Mouse (Mus musculus) CD4-positive, CD25-positive, alpha-beta regulatory T cell, adult 2 months (primary cell): Measurements from ENCODE around the gene Dusp7.

Source experiments
- DNase-seq: peaks from one replicate; pipeline ENCODE4 v3.0.0-alpha.2; 2012; ENCODE audit warnings: low read depth, low spot score

The Dusp7 gene

GRCm38 (mm10) chr9:106368112-106368717 lies at the start of gene Dusp7:
Gene Dusp7 (plus strand): TSS chr9:106368632.
- DNase-seq: peak; percentile 84

GRCm38 (mm10) chr9:106319095-106319494 lies 49.3 kb upstream of the Dusp7 start:
- no peak for DNase-seq

- DNase-seq: no peak
These were observed 45.9 kb upstream of the Dusp7 start for GRCm38 (mm10) chr9:106322497-106322896.

- DNase-seq: no peak
These were observed 42.2 kb upstream of the Dusp7 start for GRCm38 (mm10) chr9:106326241-106326640.

DNA sequence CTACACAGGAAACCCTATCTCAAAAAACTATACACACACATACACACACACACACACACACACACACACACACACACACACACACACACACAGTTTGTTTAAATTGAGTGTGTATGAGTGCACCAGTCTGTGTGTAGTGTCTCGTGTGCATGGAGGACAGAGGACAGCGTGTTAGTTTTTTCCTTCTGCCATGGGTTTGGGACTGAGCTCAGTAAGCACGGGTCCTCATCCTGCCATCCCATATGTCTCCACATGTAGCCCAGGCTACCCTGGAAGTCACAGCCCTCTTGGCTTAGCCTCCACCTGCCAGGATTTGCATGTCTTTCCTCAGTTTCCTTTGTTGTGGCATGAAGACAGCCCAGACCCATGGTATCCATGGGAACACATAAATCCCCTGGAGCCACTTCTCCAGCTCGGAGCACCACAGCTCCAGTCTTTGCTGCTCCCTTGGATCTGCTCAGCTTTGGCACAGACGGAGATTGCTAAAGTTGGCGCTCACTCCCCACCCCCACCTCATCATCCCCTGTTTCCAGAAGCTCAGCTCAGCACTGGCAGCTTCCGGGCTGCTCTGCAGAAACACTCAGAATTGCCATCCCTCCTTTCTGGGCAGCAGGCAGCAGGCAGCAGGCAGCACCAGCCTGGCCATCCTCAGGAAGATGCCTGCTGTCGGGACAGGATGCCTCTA lies 41.2 kb upstream of the Dusp7 start:
- DNase-seq: no peak

DNA sequence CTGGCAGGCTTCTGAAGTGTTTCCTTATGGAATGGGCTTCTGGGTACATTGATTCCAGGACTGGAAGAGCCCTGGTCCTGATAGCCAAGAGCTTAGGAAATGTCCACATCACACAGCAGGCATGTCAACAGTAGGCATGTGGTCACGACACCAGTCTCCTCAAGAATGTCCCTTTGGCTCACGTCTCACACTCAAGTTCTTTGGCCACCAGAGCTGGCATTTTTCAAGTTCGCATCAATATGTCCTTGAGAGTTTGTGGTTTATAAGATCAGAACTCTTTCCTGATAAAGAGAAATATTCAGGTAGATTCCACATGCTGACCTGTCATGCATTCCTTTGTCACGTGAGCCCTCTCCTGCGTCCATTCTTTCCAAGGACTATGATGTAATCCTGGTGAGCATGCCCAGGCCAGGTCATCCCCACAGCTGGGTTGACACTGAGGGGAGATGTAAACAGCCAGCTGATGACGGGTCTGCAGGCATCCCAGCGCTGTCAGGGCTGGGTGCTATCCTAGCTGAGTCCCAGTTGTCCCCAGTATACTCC lies 40.3 kb upstream of the Dusp7 start:
- DNase-seq: no peak

DNA sequence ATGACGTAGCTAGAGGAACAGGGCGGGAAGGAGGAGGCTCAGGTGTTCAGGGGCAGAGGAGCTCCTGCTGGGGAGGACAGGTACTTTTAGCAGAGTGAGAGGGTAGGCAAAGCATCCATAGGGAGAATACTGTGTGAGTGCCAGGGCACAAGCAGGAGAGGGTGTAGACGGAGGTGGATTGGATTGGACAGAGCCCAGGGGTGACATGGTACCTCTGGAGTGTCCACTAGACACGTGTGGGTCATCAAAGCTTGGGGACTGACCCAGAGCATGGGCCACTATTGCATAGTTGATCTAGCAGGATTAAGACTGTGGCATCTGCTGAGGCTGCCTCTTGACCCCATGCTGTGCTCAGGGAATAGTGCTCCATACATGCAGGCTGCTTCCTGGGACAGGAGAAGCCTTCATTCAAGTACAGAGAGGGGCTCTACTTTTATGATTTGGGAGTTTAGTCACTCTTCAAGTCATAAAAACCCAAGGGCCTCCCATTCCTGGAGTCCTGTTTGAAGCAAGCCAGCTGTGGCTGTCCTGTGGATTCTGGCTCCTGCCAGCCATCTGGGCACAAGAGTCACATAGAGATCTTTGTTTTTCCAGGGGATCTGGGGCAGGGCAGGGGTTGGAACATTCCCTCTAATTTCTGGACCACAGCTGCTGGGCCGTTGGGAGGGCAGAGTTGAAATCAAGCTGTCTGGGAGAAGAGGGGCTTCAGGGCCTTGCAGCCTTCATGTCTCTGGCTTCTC lies 39.5 kb upstream of the Dusp7 start:
- no peak for DNase-seq

- DNase-seq: no peak
These were observed 35.7 kb upstream of the Dusp7 start for GRCm38 (mm10) chr9:106332746-106333145.

GRCm38 (mm10) chr9:106337620-106338019 lies 30.8 kb upstream of the Dusp7 start:
- no peak for DNase-seq

- DNase-seq: no peak
These were observed 29.8 kb upstream of the Dusp7 start for GRCm38 (mm10) chr9:106338462-106339172.

GRCm38 (mm10) chr9:106339173-106339558 lies 29.3 kb upstream of the Dusp7 start:
- no peak for DNase-seq

DNA sequence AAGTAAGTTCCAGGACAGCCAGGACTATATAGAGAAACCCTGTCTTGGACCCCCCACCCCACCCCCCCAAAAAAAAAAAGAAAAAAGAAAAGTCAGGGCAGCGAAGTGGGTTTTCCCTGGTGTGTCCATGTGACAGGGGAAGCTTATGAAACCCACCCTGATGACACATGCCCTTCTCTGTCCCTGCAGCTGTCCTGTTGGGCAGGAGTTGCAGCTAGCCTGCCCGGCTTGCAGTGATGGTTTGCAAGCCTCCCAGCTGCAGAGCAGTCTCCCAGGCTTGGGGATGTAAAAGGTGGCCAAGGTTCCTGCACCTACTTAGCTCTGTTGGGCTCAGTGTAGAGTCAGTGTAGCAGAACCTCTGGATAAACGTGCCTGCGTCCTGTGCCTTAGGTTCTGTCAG lies 28.7 kb upstream of the Dusp7 start:
- DNase-seq: no peak

- no peak for DNase-seq
These were observed 27.7 kb upstream of the Dusp7 start for GRCm38 (mm10) chr9:106340501-106341312.

- DNase-seq: no peak
These were observed 27.1 kb upstream of the Dusp7 start for GRCm38 (mm10) chr9:106341313-106341686.

- no peak for DNase-seq
These were observed 25.9 kb upstream of the Dusp7 start for GRCm38 (mm10) chr9:106342573-106342972.

- DNase-seq: no peak
These were observed 23.3 kb upstream of the Dusp7 start for GRCm38 (mm10) chr9:106345167-106345566.

DNA sequence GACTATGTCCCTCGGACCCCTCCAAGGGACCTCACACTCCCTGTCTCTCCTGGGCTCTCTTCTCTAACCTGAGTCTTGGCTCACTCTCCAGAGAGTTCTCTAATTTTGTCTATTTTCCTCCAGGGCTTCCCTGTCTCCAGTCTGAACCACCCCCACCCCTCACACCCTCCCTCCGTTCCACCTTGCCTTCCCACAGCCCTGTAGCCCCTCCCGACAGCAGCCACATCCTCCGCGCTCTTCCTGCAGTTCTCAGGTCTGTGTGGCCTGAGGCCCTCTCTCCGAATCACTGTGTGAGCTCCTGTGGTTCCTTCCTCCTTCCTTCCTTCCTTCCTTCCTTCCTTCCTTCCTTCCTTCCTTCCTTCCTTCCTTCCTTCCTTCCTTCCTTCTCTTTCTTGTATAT lies 22.8 kb upstream of the Dusp7 start:
- DNase-seq: no peak

GRCm38 (mm10) chr9:106348281-106348680 lies 20.2 kb upstream of the Dusp7 start:
- no peak for DNase-seq

DNA sequence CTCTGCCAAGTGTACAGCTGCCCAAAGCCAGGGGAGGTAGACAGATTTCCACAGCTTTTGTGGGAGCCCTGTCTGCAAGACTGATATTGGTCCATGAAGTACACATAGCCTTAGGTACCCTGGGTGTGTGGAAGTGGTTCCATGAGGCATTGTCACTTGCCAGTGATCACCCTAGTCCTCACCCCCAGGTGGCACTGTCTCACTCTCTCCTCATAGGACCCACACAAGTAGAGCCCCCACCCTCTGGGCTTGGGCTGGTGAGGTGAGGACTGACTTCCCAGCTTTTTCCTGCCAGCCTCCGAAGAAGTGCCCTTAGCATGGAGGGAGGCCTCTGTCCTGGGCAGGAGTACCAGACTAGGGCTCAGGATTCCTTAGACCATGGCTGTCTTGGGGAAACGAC lies 19.4 kb upstream of the Dusp7 start:
- peak; percentile 74 for DNase-seq

- DNase-seq: peak; percentile 22
These were observed 17.3 kb upstream of the Dusp7 start for GRCm38 (mm10) chr9:106351178-106351577.

DNA sequence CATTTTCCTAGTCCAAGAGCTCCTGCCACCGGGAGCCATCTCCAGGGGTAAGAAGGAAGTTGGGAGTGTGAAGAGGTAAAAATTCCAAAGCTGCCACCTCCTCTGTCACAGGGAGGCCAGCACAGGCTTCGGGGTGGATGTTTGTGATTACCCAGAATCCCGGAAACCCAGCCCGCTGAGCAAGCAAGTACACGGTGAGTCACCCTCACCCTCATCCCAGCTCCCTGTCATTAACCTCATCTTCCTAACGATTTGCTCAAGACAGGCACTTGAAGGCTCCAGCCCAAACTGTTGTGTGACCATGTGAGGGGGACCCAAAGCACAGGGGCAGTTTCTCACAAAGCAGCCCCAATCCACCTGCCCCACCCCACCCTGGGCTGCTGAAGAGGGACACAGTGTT lies 14.7 kb upstream of the Dusp7 start:
- DNase-seq: no peak
